Mouse (Mus musculus): ENCODE measurements at regions not wholly inside any gene's neighbourhood (a gene's known extent, or its start where the extent isn't known, plus 50 kb on each side); places are given as distances from the start of the nearest gene placed in this dataset.

DNA sequence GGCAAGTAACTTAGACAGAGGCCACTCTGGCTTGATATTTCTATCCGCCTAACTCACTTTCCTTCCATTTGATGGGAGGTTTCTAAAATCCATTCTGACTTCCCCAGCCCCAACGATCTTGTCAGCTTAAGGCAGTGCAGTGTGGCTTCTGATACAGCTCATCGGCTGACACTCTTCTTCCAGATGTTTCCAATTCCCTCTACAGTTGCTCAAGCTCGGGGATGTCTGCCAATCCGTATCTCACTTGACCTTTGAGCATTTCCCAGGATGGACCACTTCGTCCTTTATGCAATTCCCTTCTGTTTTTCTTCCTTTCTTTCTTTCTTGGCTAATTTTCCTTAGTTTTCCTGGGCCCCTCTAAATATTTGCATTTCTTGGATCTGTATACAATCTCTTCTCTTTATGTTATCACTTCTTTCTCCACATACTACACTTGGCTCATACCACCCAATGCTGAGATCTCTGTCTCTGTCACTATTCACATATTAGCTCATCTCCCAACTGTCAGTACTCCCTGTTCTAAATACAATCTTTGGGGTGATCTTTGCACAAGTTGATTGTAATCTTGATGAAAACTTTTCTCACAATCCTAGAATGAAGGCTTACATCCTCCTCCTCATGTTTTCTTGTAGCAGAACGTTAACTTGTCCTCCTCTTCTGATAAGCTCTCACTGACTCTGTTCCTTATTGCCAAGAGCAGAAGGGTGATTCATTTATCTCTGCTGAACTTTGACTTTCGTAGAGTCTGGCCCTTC, 2636.5 kb upstream of the Gm7489 start:
- intact Hi-C loops (cut with DNase I): no loop called here
- DNase-seq (ENCODE audit: low spot score in 2 of 2): no peak

DNA sequence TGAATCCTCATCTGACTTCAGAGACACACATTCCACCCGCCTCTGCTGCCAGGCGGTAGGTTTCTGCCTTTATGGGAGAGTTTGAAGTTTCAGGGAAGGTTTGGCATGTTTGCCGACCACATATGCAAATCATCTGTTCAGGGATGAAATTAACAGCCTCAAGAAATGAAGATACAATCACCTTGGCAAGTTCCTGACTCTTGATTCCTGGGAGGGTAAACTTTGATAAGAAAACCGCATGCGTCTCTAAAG, 2636.0 kb upstream of the Gm7489 start:
- no peak for DNase-seq (ENCODE audit: low spot score in 2 of 2)
- intact Hi-C loops (cut with DNase I): no loop called here

DNA sequence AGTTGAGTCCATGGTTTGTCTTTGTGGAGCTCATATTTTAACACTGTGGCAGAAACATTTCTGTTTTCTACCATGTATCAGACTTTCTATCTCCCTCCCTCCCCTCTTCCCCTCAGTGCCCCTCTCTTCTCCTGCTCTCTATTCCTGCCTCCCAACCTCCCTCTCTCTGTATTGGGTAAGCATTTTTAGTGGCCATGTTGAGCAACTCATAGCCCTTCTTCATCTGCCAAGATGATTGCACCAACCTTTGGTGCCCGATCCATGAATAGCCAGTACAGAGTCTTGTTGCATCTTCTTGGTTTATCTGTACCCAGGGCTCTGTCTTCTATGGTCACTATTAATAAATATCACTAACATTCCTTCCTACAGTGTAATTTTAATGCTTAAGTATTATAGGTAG, 2630.6 kb upstream of the Gm7489 start:
- DNase-seq (ENCODE audit: low spot score in 2 of 2): no peak
- intact Hi-C loops (cut with DNase I): no loop called here

GRCm38 (mm10) chr15:51255203-51255615, 2629.5 kb upstream of the Gm7489 start:
- intact Hi-C loops (cut with DNase I): no loop called here

GRCm38 (mm10) chr15:51256681-51257080, 2628.0 kb upstream of the Gm7489 start:
- DNase-seq (ENCODE audit: low spot score in 2 of 2): no peak
- intact Hi-C loops (cut with DNase I): no loop called here

More at GRCm38 (mm10) chr15:51255203-51255615, 2629.5 kb upstream of the Gm7489 start:
- DNase-seq (ENCODE audit: low spot score in 2 of 2): no peak

DNA sequence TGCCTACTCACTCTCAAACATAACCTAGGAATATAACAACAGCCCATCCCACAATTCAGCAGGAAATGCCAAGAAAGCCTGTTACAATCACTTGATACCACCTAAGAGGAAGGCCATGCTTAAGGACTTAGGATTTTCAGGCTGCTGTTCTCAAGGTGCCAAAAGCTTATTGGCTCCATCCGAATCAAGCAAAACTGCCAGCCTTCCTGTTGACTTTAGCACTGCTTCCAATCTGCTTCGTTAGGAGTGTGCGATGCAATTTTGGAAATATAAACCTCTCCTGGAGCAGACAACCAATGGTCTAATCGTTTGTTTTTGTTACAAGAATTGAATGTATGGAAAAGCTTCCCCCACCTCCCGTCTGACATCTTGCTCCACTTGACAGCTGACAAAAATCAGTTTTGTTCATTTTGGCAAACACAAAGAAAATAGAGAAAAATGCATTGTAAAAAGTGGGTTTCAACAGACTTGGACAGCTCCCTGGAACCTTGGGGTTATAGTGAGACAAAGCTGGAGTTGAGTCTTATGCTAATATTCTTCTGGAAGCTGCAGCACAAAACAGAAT, 2620.0 kb upstream of the Gm7489 start:
- DNase-seq (ENCODE audit: low spot score in 2 of 2): no peak
- intact Hi-C loops (cut with DNase I): no loop called here

- no peak for DNase-seq (ENCODE audit: low spot score in 2 of 2)
- intact Hi-C loops (cut with DNase I): no loop called here
These were observed 2618.7 kb upstream of the Gm7489 start for GRCm38 (mm10) chr15:51265971-51266370.

- no peak for DNase-seq (ENCODE audit: low spot score in 2 of 2)
- intact Hi-C loops (cut with DNase I): no loop called here
These were observed 2612.9 kb upstream of the Gm7489 start for GRCm38 (mm10) chr15:51271632-51272312.

GRCm38 (mm10) chr15:51285334-51285733, 2599.4 kb upstream of the Gm7489 start:
- no peak for DNase-seq (ENCODE audit: low spot score in 2 of 2)
- intact Hi-C loops (cut with DNase I): no loop called here

DNA sequence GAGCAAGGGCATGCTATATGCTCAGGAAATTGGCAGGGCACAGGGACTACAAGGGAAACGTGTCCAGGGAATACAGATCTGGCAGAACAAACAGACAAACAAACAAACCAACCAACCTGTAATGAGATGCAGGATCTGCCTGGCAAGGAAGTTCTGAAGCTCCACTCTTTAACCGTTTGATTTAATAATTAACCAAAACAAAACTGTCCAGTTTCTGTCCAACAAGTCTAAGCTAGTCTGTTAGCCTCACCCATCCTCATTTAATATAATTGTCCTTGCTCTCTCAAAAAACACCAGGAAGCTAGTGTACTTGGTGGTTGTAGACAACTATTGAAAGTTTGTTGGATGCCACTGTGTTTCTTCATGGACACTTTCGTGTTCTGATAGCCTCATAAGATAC, 2598.4 kb upstream of the Gm7489 start:
- intact Hi-C loops (cut with DNase I): no loop called here
- DNase-seq (ENCODE audit: low spot score in 2 of 2): no peak

GRCm38 (mm10) chr15:51288911-51289432, 2595.7 kb upstream of the Gm7489 start:
- intact Hi-C loops (cut with DNase I): no loop called here

GRCm38 (mm10) chr15:51289916-51290315, 2594.8 kb upstream of the Gm7489 start:
- no peak for DNase-seq (ENCODE audit: low spot score in 2 of 2)
- intact Hi-C loops (cut with DNase I): no loop called here

More at GRCm38 (mm10) chr15:51288911-51289432, 2595.7 kb upstream of the Gm7489 start:
- no peak for DNase-seq (ENCODE audit: low spot score in 2 of 2)

- intact Hi-C loops (cut with DNase I): no loop called here
- no peak for DNase-seq (ENCODE audit: low spot score in 2 of 2)
These were observed 2593.5 kb upstream of the Gm7489 start for GRCm38 (mm10) chr15:51291183-51291582.

GRCm38 (mm10) chr15:51296841-51297240, 2587.9 kb upstream of the Gm7489 start:
- no peak for DNase-seq (ENCODE audit: low spot score in 2 of 2)
- intact Hi-C loops (cut with DNase I): no loop called here

GRCm38 (mm10) chr15:51318072-51318471, 2566.6 kb upstream of the Gm7489 start:
- no peak for DNase-seq (ENCODE audit: low spot score in 2 of 2)
- intact Hi-C loops (cut with DNase I): no loop called here

DNA sequence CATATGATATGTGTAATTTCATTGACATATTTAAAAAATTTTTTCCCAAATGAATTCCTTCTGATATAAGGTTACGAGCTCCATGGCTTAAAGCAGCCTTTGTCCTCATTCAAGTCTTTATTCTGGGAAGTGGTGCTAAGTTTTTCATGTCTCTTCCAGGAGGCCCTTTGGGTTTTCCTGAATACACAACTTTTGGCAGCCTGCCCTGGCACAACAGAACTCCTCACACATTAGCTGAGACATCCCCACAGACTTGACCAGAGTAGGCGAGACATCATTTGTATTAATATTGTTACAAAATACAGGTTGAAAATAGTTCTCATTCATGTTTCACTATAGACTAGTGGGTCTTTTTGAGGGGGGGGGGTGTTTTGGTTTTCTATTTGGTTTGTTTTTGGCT, 2565.9 kb upstream of the Gm7489 start:
- intact Hi-C loops (cut with DNase I): no loop called here
- no peak for DNase-seq (ENCODE audit: low spot score in 2 of 2)

- intact Hi-C loops (cut with DNase I): no loop called here
- no peak for DNase-seq (ENCODE audit: low spot score in 2 of 2)
These were observed 2564.3 kb upstream of the Gm7489 start for GRCm38 (mm10) chr15:51320366-51320894.

DNA sequence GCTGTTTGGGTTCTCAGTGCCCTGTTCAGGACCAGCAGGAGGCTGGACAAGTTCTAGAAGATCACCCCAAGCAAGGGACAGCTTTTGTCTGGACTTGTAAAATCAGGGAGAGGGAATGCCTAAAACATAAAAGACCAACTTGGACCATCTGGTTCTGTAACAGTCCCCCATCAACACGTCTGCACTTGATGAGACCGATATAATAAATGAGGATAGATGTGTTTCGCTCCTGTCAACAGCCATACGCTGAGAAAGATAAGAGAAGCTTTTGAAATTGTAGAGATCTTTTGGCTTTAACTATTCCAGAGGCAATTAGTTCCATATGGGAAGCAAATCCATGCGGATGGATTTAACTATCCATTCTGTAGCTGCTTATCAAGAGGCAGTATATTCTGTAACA, 2561.4 kb upstream of the Gm7489 start:
- DNase-seq (ENCODE audit: low spot score in 2 of 2): no peak
- intact Hi-C loops (cut with DNase I): no loop called here

DNA sequence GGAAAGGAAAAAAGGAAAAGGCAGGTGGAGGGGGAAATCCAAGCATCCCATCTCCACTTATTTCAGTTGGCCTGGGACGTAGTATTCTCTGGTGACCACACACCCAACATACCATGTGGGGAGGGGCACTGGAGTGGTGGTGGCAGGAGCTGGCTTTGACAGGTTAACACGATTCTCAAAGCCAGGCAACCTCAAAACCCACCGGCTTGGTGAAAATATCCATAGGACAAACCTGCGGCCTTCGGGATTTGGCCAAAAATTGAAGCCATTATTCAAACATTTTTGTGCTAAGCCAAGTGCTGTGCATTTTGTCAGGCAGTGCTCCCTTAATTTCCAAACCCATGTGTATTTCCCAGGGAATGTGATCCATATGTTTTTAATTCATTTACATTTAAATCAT, 2560.5 kb upstream of the Gm7489 start:
- no peak for DNase-seq (ENCODE audit: low spot score in 2 of 2)
- intact Hi-C loops (cut with DNase I): no loop called here

DNA sequence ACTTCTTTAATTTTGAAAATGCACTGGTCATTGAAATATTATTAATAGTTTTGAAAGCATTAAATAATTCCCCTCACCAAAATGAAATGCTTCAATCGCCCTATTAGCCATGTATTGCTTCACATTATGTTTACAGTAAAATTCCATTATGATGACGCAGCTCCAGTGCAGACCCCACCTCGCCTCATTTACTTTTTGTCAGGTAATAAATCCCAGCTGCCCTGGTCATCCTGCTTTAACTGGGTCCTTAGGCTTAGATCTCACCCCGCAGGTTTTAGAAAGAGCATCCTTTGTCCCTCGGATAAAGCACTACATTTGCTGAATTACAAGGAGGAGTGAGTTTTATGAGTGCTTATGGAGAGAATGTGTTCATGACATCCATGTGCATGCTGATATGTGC, 2557.0 kb upstream of the Gm7489 start:
- intact Hi-C loops (cut with DNase I): no loop called here

GRCm38 (mm10) chr15:51336441-51336840, 2548.3 kb upstream of the Gm7489 start:
- intact Hi-C loops (cut with DNase I): no loop called here
- no peak for DNase-seq (ENCODE audit: low spot score in 2 of 2)

More for the DNA sequence above, 2557.0 kb upstream of the Gm7489 start:
- no peak for DNase-seq (ENCODE audit: low spot score in 2 of 2)
